Mouse (Mus musculus): ENCODE results near the gene Cab39. TPM values are rescaled to one million over a fixed set of nuclear protein-coding genes. Genes with fewer than 3 reads are reported as not detected.

Cab39 gene
- polyA plus RNA-seq, 1 experiment from 2014 or later: 34.6 TPM

- no peak for TF ChIP-seq CTCF (IDR thresholded peaks at IDR 0.05; ENCODE audit: low read depth)
- no peak overlapping the region for H3K9ac ChIP-seq (ENCODE audit: low read depth, low read length)
- no peaks in the 10 kb centered on the region for H3K4me1 ChIP-seq (replicated peaks; ENCODE audit: insufficient read depth, low read length)
- no peak overlapping the region for H3K4me2 ChIP-seq (ENCODE audit: low read length)
- 71% methylated on average over 4 of the region's 4 CpGs for WGBS
- H3K9me3 ChIP-seq (replicated peaks; ENCODE audit: low read length): no peaks in the 10 kb centered on the region
- H3K27me3 ChIP-seq (ENCODE audit: insufficient read depth, low read length): no peaks in the 10 kb centered on the region
- H3K4me3 ChIP-seq (replicated peaks; ENCODE audit: low read depth, low read length): no peak overlapping the region
- H3K27ac ChIP-seq: no peak overlapping the region
- H3K36me3 ChIP-seq (ENCODE audit: insufficient read depth, low read length): no peaks in the 10 kb centered on the region
- DNase-seq (ENCODE audit: low spot score) (no peak), ATAC-seq (replicated peaks; ENCODE audit: low FRiP score, low read depth) (no peak)
These were observed 28.9 kb upstream of the Cab39 start for GRCm38 (mm10) chr1:85764291-85764690.

- no peak overlapping the region for H3K27ac ChIP-seq
- no peak for DNase-seq (ENCODE audit: low spot score)
- H3K9ac ChIP-seq (ENCODE audit: low read depth, low read length): no peak overlapping the region
- H3K36me3 ChIP-seq (ENCODE audit: insufficient read depth, low read length): no peaks in the 10 kb centered on the region
- no peaks in the 10 kb centered on the region for H3K27me3 ChIP-seq (ENCODE audit: insufficient read depth, low read length)
- no peaks in the 10 kb centered on the region for H3K4me1 ChIP-seq (replicated peaks; ENCODE audit: insufficient read depth, low read length)
- no peak for ATAC-seq (replicated peaks; ENCODE audit: low FRiP score, low read depth)
- H3K4me2 ChIP-seq (ENCODE audit: low read length): no peak overlapping the region
- no peaks in the 10 kb centered on the region for H3K9me3 ChIP-seq (replicated peaks; ENCODE audit: low read length)
- no peak for TF ChIP-seq CTCF (IDR thresholded peaks at IDR 0.05; ENCODE audit: low read depth)
- WGBS: 79% methylated on average over 3 of the region's 3 CpGs
- H3K4me3 ChIP-seq (replicated peaks; ENCODE audit: low read depth, low read length): no peak overlapping the region
These were observed 27.1 kb upstream of the Cab39 start for GRCm38 (mm10) chr1:85766120-85766519.

GRCm38 (mm10) chr1:85767754-85768153 lies 25.5 kb upstream of the Cab39 start:
- Histone ChIP-seq H3K27me3 (ENCODE audit: insufficient read depth, low read length) (no peaks in the 10 kb centered on the region), H3K27ac (no peak overlapping the region), H3K4me3 (replicated peaks; ENCODE audit: low read depth, low read length) (no peak overlapping the region), H3K4me2 (ENCODE audit: low read length) (no peak overlapping the region), H3K9me3 (replicated peaks; ENCODE audit: low read length) (no peaks in the 10 kb centered on the region), H3K4me1 (replicated peaks; ENCODE audit: insufficient read depth, low read length) (no peaks in the 10 kb centered on the region), H3K36me3 (ENCODE audit: insufficient read depth, low read length) (no peaks in the 10 kb centered on the region), H3K9ac (ENCODE audit: low read depth, low read length) (no peak overlapping the region)
- no peak for TF ChIP-seq CTCF (IDR thresholded peaks at IDR 0.05; ENCODE audit: low read depth)
- ATAC-seq (replicated peaks; ENCODE audit: low FRiP score, low read depth) (no peak), DNase-seq (ENCODE audit: low spot score) (no peak)
- WGBS: 77% methylated on average over 1 of the region's 1 CpGs

- no peak for TF ChIP-seq CTCF (IDR thresholded peaks at IDR 0.05; ENCODE audit: low read depth)
- H3K27me3 ChIP-seq (ENCODE audit: insufficient read depth, low read length): no peaks in the 10 kb centered on the region
- H3K9me3 ChIP-seq (replicated peaks; ENCODE audit: low read length): no peaks in the 10 kb centered on the region
- H3K4me2 ChIP-seq (ENCODE audit: low read length): no peak overlapping the region
- 74% methylated on average over 3 of the region's 3 CpGs for WGBS
- H3K36me3 ChIP-seq (ENCODE audit: insufficient read depth, low read length): no peaks in the 10 kb centered on the region
- ATAC-seq (replicated peaks; ENCODE audit: low FRiP score, low read depth): no peak
- no peaks in the 10 kb centered on the region for H3K4me1 ChIP-seq (replicated peaks; ENCODE audit: insufficient read depth, low read length)
- H3K4me3 ChIP-seq (replicated peaks; ENCODE audit: low read depth, low read length): no peak overlapping the region
- no peak for DNase-seq (ENCODE audit: low spot score)
- H3K27ac ChIP-seq: no peak overlapping the region
- no peak overlapping the region for H3K9ac ChIP-seq (ENCODE audit: low read depth, low read length)
These were observed 21.3 kb upstream of the Cab39 start for GRCm38 (mm10) chr1:85771976-85772375.

GRCm38 (mm10) chr1:85775136-85775535 lies 18.1 kb upstream of the Cab39 start:
- no peak overlapping the region for H3K4me3 ChIP-seq (replicated peaks; ENCODE audit: low read depth, low read length)
- H3K9ac ChIP-seq (ENCODE audit: low read depth, low read length): no peak overlapping the region
- H3K36me3 ChIP-seq (ENCODE audit: insufficient read depth, low read length): no peaks in the 10 kb centered on the region
- H3K4me2 ChIP-seq (ENCODE audit: low read length): no peak overlapping the region
- no peak overlapping the region for H3K27ac ChIP-seq
- H3K27me3 ChIP-seq (ENCODE audit: insufficient read depth, low read length): no peaks in the 10 kb centered on the region
- H3K4me1 ChIP-seq (replicated peaks; ENCODE audit: insufficient read depth, low read length): no peaks in the 10 kb centered on the region
- no peak for ATAC-seq (replicated peaks; ENCODE audit: low FRiP score, low read depth)
- 67% methylated on average over 7 of the region's 7 CpGs for WGBS
- no peak for DNase-seq (ENCODE audit: low spot score)
- H3K9me3 ChIP-seq (replicated peaks; ENCODE audit: low read length): no peaks in the 10 kb centered on the region
- TF ChIP-seq CTCF (IDR thresholded peaks at IDR 0.05; ENCODE audit: low read depth): no peak

GRCm38 (mm10) chr1:85776154-85776553 lies 17.1 kb upstream of the Cab39 start:
- TF ChIP-seq CTCF (IDR thresholded peaks at IDR 0.05; ENCODE audit: low read depth): no peak
- H3K4me2 ChIP-seq (ENCODE audit: low read length): no peak overlapping the region
- no peaks in the 10 kb centered on the region for H3K9me3 ChIP-seq (replicated peaks; ENCODE audit: low read length)
- H3K27ac ChIP-seq: no peak overlapping the region
- H3K27me3 ChIP-seq (ENCODE audit: insufficient read depth, low read length): no peaks in the 10 kb centered on the region
- no peak overlapping the region for H3K9ac ChIP-seq (ENCODE audit: low read depth, low read length)
- ATAC-seq (replicated peaks; ENCODE audit: low FRiP score, low read depth) (no peak), DNase-seq (ENCODE audit: low spot score) (no peak)
- H3K4me1 ChIP-seq (replicated peaks; ENCODE audit: insufficient read depth, low read length): no peaks in the 10 kb centered on the region
- no peak overlapping the region for H3K4me3 ChIP-seq (replicated peaks; ENCODE audit: low read depth, low read length)
- no peaks in the 10 kb centered on the region for H3K36me3 ChIP-seq (ENCODE audit: insufficient read depth, low read length)
- WGBS: 37% methylated on average over 10 of the region's 10 CpGs

- no peaks in the 10 kb centered on the region for H3K36me3 ChIP-seq (ENCODE audit: insufficient read depth, low read length)
- no peak within 1 kb of the TSS for H3K27ac ChIP-seq
- DNase-seq (ENCODE audit: low spot score) (no peak), ATAC-seq (replicated peaks; ENCODE audit: low FRiP score, low read depth) (no peak)
- no peaks in the 10 kb centered on the region for H3K27me3 ChIP-seq (ENCODE audit: insufficient read depth, low read length)
- TF ChIP-seq CTCF (IDR thresholded peaks at IDR 0.05; ENCODE audit: low read depth): no peak
- WGBS: 86% methylated on average over 4 of the region's 4 CpGs
- H3K4me2 ChIP-seq (ENCODE audit: low read length): no peak within 1 kb of the TSS
- no peaks in the 10 kb centered on the region for H3K9me3 ChIP-seq (replicated peaks; ENCODE audit: low read length)
- H3K4me1 ChIP-seq (replicated peaks; ENCODE audit: insufficient read depth, low read length): no peaks in the 10 kb centered on the region
- no peak within 1 kb of the TSS for H3K9ac ChIP-seq (ENCODE audit: low read depth, low read length)
- no peak within 1 kb of the TSS for H3K4me3 ChIP-seq (replicated peaks; ENCODE audit: low read depth, low read length)
These were observed 14.8 kb upstream of the Cab39 start, which contains the start of gene A630001G21Rik for GRCm38 (mm10) chr1:85778436-85778835. TSS of gene A630001G21Rik (minus strand) at chr1:85778643.
